Mouse (Mus musculus) hindbrain, embryonic 10.5 days (tissue): ENCODE measurements around the gene Gm28051. TPM values are rescaled to one million over a fixed set of nuclear protein-coding genes. Genes with fewer than 3 reads are reported as not detected.

Experiments used
- DNase-seq: peaks from one replicate; pipeline ENCODE4 v3.0.0-alpha.2; 2017; ENCODE audit warnings: low spot score
- H3K27ac ChIP-seq: fragments of 300-500 bp; sonication (generic); 2 replicates; pipeline ENCODE4 v1.5.1; 2016; ENCODE audit warnings: mild to moderate bottlenecking, moderate library complexity
- H3K27me3 ChIP-seq: fragments of 300-500 bp; sonication (generic); 2 replicates; pipeline ENCODE4 v1.6.1; 2016; ENCODE audit warnings: mild to moderate bottlenecking; ENCODE audit not compliant: poor library complexity, insufficient read depth, severe bottlenecking
- H3K36me3 ChIP-seq: fragments of 300-500 bp; sonication (generic); 2 replicates; pipeline ENCODE4 v1.6.1; 2016; ENCODE audit warnings: mild to moderate bottlenecking, moderate library complexity
- H3K4me1 ChIP-seq: fragments of 300-500 bp; sonication (generic); replicated peaks from 2 replicates; pipeline ENCODE4 v1.6.1; 2016; ENCODE audit warnings: mild to moderate bottlenecking
- H3K4me3 ChIP-seq: fragments of 300-500 bp; sonication (generic); 2 replicates; pipeline ENCODE4 v1.5.1; 2016; ENCODE audit warnings: mild to moderate bottlenecking, moderate library complexity
- H3K9me3 ChIP-seq: fragments of 300-500 bp; sonication (generic); 2 replicates; pipeline ENCODE4 v1.6.1; 2016; ENCODE audit warnings: mild to moderate bottlenecking, moderate library complexity
- WGBS: fragments of 180-500 bp; shearing (Covaris S2); methylation state at CpG from one replicate; pipeline ENCODE4 v1.1.7; 2016; 5-methylcytosine and 5-hydroxymethylcytosine counted together
- polyA plus RNA-seq: library from polyadenylated mRNA; unstranded; fragments of >200 nt; fragmentation: Nextera tagmentation; extraction: Ambion mirVana; gene quantifications from 2 replicates; pipeline ENCODE4 v1.2.1, GENCODE M21; 2016

The Gm28051 gene
- polyA plus RNA-seq, 1 experiment from 2014 or later: not detected

DNA sequence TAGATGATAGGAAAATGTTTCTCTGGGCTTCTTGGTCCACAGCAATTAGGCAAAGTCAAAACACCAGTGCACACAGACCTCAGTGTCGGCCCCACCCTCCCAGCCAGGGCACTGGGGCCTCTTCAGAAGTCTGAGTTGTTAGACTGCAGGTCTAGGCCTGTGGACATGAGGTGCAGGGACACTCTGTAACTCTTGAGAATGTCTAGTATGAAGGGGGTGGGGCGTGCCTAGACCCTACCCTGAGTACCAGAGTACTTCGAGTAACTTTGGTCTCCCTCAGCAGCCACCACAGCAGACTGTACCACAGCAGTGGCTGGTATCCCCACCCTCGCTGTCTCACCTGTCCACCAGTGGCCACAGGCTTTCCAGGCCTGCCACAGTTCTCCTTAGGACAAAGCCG, 71.2 kb downstream of the Gm28051 start:
- H3K27ac ChIP-seq: no peak overlapping the region
- 87% methylated on average over 5 of the region's 5 CpGs for WGBS
- no peak overlapping the region for H3K4me3 ChIP-seq
- no peak for DNase-seq
- no peaks in the 10 kb centered on the region for H3K9me3 ChIP-seq
- peaks cover 69% of the 10 kb centered on the region for H3K4me1 ChIP-seq
- no peaks in the 10 kb centered on the region for H3K27me3 ChIP-seq
- peaks cover 6% of the 10 kb centered on the region; the same call in 1 of the 2 replicates for H3K36me3 ChIP-seq

DNA sequence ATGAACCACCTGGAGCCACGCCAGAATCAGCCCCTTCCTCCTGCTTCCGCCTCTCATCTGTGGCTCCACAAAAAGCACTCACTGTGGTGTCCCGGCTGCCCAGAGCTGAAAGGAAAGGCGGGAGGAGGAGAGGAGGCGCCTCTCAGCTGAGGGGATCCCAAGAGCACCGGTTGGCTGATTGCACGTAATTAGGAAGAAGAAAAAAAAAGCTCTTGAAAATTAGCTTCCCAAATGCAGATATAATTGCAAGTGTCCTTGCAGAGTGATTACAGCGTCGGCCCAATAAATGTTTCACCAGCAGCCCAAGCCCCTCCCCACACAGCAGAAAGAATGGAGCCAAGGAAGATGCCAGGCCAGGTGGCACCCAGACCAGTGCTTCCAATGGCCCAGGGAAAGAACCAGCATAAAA, 72.0 kb downstream of the Gm28051 start:
- no peaks in the 10 kb centered on the region for H3K9me3 ChIP-seq
- WGBS: 56% methylated on average over 9 of the region's 9 CpGs
- H3K36me3 ChIP-seq: peaks cover 6% of the 10 kb centered on the region; the same call in 1 of the 2 replicates
- H3K4me1 ChIP-seq: peaks cover 66% of the 10 kb centered on the region
- DNase-seq: no peak
- H3K27me3 ChIP-seq: no peaks in the 10 kb centered on the region
- H3K27ac ChIP-seq: 0 out of 2 replicates have a peak overlapping the region, but pooled peaks have one; percentile 57
- no peak overlapping the region for H3K4me3 ChIP-seq

DNA sequence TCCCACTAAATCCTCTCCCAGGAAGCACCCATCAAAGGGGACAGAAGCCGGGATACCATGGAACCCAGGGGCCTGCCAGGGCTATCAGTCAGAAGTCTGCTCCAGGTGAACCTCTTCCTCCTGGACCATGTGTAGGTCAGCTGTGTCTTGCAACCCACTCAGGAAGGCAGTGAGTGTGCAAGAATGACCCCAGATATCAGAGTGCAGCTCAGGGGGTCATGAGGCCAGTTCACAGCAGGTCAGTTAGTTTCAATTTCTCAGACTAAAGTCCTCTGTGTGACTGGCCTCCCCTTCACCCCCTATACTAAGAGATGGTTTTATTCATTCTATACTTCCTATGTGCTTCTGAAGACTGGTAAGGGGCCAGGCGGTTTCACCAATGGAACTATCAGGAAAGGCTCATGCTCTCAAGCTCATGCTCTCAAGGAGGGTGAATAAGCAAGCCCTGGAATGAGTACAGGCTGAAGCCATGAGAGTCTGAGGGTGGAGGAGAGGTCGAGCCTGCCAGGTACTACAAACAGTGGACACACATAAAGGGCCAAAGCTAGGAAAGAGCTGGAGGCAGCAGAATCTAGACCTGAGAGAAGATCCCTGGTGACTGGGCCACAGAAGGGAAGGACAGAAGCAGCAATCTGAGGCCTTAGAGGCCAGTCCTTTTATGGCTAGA, 72.7 kb downstream of the Gm28051 start:
- H3K9me3 ChIP-seq: no peaks in the 10 kb centered on the region
- no peak overlapping the region for H3K4me3 ChIP-seq
- peaks cover 6% of the 10 kb centered on the region; the same call in 1 of the 2 replicates for H3K36me3 ChIP-seq
- H3K27me3 ChIP-seq: no peaks in the 10 kb centered on the region
- peak overlapping the region; percentile 57; the same call in 1 of the 2 replicates for H3K27ac ChIP-seq
- 85% methylated on average over 3 of the region's 3 CpGs for WGBS
- H3K4me1 ChIP-seq: peaks cover 69% of the 10 kb centered on the region
- DNase-seq: no peak

DNA sequence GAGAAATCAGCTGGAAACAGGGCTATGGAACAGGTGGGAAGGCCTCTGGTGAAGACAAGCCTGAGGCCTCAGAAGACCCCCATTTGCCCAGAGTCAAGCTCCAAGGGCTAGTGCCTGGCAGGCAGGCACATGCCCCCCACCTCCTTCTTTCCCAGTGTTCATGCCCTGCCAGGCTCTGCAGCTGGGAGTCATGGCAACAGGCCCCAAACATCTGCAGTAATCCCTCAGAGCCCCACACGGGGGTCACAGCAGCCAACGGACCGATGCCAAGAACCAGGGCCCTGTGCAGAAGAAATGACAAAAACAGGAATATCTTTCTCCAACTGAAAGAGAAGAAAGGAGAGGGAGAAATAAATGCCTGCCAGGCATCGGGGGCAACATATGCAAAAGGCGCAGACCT, 73.6 kb downstream of the Gm28051 start:
- DNase-seq: no peak
- no peaks in the 10 kb centered on the region for H3K9me3 ChIP-seq
- H3K27me3 ChIP-seq: no peaks in the 10 kb centered on the region
- peaks cover 75% of the 10 kb centered on the region for H3K4me1 ChIP-seq
- H3K36me3 ChIP-seq: peaks cover 6% of the 10 kb centered on the region; the same call in 1 of the 2 replicates
- peak overlapping the region; percentile 57 for H3K27ac ChIP-seq
- 76% methylated on average over 5 of the region's 5 CpGs for WGBS
- H3K4me3 ChIP-seq: no peak overlapping the region

DNA sequence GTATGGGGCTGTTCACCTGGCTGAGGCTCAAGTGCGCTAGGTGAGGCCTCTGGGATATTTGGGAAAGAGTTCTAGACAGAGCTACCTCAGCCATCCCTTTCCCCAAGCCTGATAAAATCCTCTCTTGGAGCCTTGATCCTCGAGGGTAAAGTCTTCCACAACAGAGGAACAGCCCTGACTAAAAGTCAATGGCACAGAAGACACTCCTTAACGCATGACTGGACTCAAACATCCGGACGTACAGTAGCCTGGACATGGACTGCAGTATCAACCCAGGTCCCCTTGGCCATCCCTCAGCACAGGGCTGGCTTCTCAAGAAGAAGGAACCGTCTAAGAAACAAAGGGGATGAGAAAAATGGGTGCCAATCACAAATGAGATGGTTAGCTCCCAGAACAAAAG, 74.1 kb downstream of the Gm28051 start:
- Histone ChIP-seq H3K36me3 (peaks cover 6% of the 10 kb centered on the region; the same call in 1 of the 2 replicates), H3K9me3 (no peaks in the 10 kb centered on the region), H3K27ac (no peak overlapping the region), H3K27me3 (no peaks in the 10 kb centered on the region), H3K4me3 (no peak overlapping the region), H3K4me1 (peaks cover 81% of the 10 kb centered on the region)
- no peak for DNase-seq
- 74% methylated on average over 6 of the region's 6 CpGs for WGBS

DNA sequence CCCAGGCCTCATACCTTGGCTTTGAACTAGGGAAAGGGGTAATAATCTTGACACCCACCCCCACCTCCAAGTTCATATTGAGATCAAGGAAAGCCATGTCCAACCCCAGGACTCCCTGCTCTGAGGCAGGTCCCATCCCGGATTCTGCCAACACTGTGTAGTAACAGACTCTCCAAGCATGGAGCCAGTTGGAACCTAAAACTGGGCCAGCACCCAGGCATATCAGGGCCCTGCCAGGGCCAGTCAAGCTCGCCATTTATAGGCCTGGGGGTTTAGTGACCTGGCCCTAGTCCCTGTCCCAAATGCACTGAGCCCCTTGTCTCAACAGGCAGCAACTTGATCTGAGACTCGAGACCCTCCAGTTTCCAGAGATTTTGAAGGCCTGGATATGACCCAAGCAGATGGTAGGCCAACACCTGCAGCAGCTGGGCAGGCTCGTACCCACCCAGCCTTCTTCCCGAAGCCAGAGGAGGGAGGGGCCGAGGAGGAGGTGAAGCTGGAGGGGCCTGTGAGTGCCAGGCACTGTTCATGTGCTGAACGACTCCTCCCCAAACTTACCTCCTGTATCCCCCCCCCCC, 74.8 kb downstream of the Gm28051 start:
- Histone ChIP-seq H3K27me3 (no peaks in the 10 kb centered on the region), H3K36me3 (no peaks in the 10 kb centered on the region; the same call in 1 of the 2 replicates), H3K4me1 (peaks cover 87% of the 10 kb centered on the region), H3K9me3 (no peaks in the 10 kb centered on the region), H3K4me3 (no peak overlapping the region), H3K27ac (no peak overlapping the region; the same call in 1 of the 2 replicates)
- no peak for DNase-seq
- 82% methylated on average over 7 of the region's 7 CpGs for WGBS

DNA sequence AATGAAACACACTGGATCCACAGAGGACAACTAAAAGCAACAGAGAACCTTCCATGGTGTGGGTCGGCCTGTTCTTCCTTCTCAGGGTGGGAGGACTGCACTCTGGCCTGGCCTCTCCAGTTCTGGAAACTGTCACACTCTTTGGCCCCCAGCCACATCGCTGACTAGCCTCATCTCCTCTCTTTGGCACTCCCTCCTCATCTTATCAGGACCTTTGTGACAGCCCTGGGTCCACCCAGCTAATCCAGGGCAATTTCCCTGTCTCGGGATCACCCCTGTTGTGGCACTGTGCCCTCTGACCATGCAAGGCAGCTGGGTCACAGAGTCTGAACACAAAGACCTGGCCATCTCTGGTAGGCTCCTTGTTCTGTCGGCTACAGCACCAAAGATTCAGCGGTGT, 75.5 kb downstream of the Gm28051 start:
- WGBS: 93% methylated on average over 5 of the region's 5 CpGs
- Histone ChIP-seq H3K27me3 (no peaks in the 10 kb centered on the region), H3K27ac (peak overlapping the region; percentile 62), H3K4me1 (peaks cover 93% of the 10 kb centered on the region), H3K36me3 (no peaks in the 10 kb centered on the region), H3K9me3 (no peaks in the 10 kb centered on the region), H3K4me3 (no peak overlapping the region)
- DNase-seq: no peak

DNA sequence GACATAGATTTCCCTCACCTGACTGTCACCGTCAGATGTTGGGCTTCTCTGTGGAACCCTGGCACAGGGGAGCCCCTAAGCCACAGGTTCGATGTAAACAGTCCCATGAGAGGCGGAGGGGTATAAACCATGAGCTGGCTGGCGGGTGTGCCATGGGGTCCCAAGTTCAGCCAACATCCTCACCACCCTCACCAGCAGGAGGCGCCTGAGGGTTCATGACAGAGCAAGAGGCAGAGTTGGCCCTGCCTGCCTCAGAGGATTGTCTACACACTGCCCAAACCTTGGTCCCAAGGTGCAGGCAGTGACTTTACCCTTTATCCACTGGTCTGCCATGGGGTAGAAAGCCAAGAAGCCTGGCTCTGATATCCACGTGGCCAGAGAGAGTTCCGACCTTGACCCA, 76.0 kb downstream of the Gm28051 start:
- H3K27me3 ChIP-seq: no peaks in the 10 kb centered on the region
- WGBS: 76% methylated on average over 7 of the region's 7 CpGs
- peaks cover 93% of the 10 kb centered on the region for H3K4me1 ChIP-seq
- H3K27ac ChIP-seq: peak overlapping the region; percentile 30; the same call in 1 of the 2 replicates
- H3K36me3 ChIP-seq: no peaks in the 10 kb centered on the region
- DNase-seq: no peak
- no peak overlapping the region for H3K4me3 ChIP-seq
- H3K9me3 ChIP-seq: no peaks in the 10 kb centered on the region

DNA sequence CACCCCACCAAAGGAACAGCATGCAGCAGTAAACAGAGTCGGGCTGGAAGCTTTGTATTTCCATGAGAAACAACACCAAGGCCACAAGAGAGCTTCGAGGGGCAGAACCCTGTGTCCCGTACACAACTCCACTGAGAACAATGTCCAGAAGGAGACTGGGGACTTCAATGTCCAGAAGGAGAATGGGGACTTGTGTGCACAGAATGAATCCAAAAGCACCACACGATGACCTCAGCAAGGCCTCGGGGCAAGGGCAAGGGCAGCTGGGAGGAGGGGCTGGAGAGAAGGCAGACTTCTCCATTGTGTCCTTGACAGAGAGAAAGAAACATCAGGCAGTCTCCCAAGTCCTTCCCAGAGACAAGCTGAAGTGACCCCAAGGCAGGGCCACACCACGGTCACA, 78.7 kb downstream of the Gm28051 start:
- Histone ChIP-seq H3K4me1 (peaks cover 70% of the 10 kb centered on the region), H3K9me3 (no peaks in the 10 kb centered on the region), H3K36me3 (peaks cover 14% of the 10 kb centered on the region), H3K4me3 (no peak overlapping the region), H3K27me3 (no peaks in the 10 kb centered on the region), H3K27ac (peak overlapping the region; percentile 78)
- peak; percentile 74 for DNase-seq
- WGBS: 28% methylated on average over 6 of the region's 6 CpGs

DNA sequence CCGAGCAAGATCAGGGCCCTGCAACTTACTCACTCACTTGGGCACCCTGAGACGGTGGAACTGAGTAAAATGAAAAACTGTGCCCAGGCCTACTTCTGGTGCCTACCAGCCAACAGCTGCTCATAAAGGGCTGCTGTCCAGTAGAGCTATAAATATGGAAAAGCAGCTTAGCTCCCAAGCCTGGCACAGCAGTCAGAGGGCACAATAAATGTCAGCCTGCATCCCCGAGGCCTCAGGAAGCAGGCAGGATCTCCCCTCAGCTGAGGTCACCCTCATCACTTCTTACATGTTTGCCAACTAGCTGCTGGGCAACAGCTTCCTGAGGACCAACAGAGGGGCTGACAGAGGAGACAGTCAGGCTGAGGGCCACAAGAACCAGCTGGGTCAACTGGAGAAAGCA, 80.5 kb downstream of the Gm28051 start:
- Histone ChIP-seq H3K27me3 (no peaks in the 10 kb centered on the region), H3K36me3 (peaks cover 18% of the 10 kb centered on the region), H3K9me3 (no peaks in the 10 kb centered on the region), H3K27ac (peak overlapping the region; percentile 78; the same call in 1 of the 2 replicates), H3K4me3 (no peak overlapping the region), H3K4me1 (peaks cover 54% of the 10 kb centered on the region)
- WGBS: 86% methylated on average over 3 of the region's 3 CpGs
- DNase-seq: no peak

DNA sequence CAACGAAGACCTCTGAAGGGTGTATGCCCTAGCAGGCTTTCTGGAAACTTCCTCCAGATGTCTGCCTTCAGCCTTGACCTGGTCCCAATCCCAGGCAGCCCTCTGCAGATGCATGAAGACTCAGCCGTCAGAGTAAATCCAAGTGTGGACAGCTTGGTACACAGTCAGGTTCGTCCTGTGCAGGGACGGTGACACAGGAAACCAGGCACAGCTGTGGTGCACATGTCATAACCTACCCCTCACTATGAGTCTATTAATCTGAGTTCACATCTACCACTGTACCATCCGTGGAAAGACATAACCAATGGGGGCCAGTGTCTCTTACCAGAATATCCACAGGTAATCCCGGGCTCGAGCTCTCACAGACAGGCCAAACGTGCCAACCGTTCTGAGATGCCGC, 83.0 kb downstream of the Gm28051 start:
- no peaks in the 10 kb centered on the region for H3K9me3 ChIP-seq
- no peak overlapping the region for H3K4me3 ChIP-seq
- H3K27me3 ChIP-seq: no peaks in the 10 kb centered on the region
- DNase-seq: no peak
- H3K27ac ChIP-seq: no peak overlapping the region
- peaks cover 18% of the 10 kb centered on the region for H3K36me3 ChIP-seq
- WGBS: 88% methylated on average over 10 of the region's 10 CpGs
- H3K4me1 ChIP-seq: peaks cover 57% of the 10 kb centered on the region

DNA sequence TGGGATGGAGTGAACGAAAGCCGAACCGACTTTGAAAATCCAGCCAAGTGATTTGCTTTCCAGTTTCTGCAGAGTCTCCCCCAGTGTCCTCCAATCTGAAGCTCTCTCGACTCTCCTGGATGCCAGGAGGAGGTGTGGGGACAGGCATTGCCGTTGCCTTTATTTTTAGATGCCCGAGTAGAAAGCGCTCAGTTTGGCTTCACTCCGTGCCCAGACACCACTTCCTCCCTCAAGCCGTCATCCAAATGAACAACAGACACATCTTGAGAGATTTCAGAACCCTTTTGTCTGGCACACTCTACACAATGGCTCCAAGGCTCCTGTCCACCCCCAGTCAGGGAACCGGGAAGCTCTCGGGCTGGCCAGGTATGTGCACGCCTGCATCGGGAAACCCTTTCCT, 83.4 kb downstream of the Gm28051 start:
- no peaks in the 10 kb centered on the region for H3K27me3 ChIP-seq
- H3K27ac ChIP-seq: no peak overlapping the region
- peaks cover 56% of the 10 kb centered on the region for H3K4me1 ChIP-seq
- H3K36me3 ChIP-seq: peaks cover 18% of the 10 kb centered on the region
- H3K9me3 ChIP-seq: no peaks in the 10 kb centered on the region
- H3K4me3 ChIP-seq: no peak overlapping the region
- 93% methylated on average over 13 of the region's 13 CpGs for WGBS
- DNase-seq: no peak
